Mouse (Mus musculus) forebrain, embryonic 14.5 days (tissue): Measurements from ENCODE around the gene St3gal5. TPM values are rescaled to one million over a fixed set of nuclear protein-coding genes. Genes with fewer than 3 reads are reported as not detected.

ENCODE experiments used
- polyA plus RNA-seq: library from polyadenylated mRNA; unstranded; fragments of >200 nt; fragmentation: Nextera tagmentation; extraction: Ambion mirVana; gene quantifications from 2 replicates; pipeline ENCODE4 v1.2.1, GENCODE M21; 2014

Gene St3gal5
- polyA plus RNA-seq, 1 experiment from 2014 or later, result 25.5 TPM

Other genes starting within 250 kb of the St3gal5 start
- gene Ptcd3, start 188.8 kb upstream of the St3gal5 start, polyA plus RNA-seq, result 99.9 and 105 TPM in 2 replicates
- gene Polr1a, start 188.5 kb upstream of the St3gal5 start, polyA plus RNA-seq, result 10.4 and 14.3 TPM in 2 replicates
- 2.2 and 2.5 TPM in 2 replicates for gene Atoh8, start 138.0 kb downstream of the St3gal5 start, polyA plus RNA-seq
- not detected in 2 replicates for gene Sftpb, start 207.0 kb downstream of the St3gal5 start, polyA plus RNA-seq
- gene Usp39, start 247.6 kb downstream of the St3gal5 start, polyA plus RNA-seq, result 72.7 and 76.3 TPM in 2 replicates
- 12.0 and 17.9 TPM in 2 replicates for gene 0610030E20Rik, start 249.7 kb downstream of the St3gal5 start, polyA plus RNA-seq